Mouse (Mus musculus): Measurements from ENCODE around the gene Gm28551. TPM values are rescaled to one million over a fixed set of nuclear protein-coding genes. Genes with fewer than 3 reads are reported as not detected.
"Not testable (repeated sequence)": the region's sequence is repeated elsewhere in the genome, so short reads cannot be mapped to it uniquely, and the experiment has no call there.

Gm28551 gene
- polyA plus RNA-seq (2014; fragmentation: Nextera tagmentation; extraction: Ambion mirVana), result 0.82 and 2.0 TPM in 2 replicates

- H3K27me3 ChIP-seq (ENCODE audit: control insufficient read depth, insufficient read depth, low read length), result no peaks in the 10 kb centered on the region
- under 1% methylated on average over 43 of the region's 44 CpGs for WGBS
- peak within 1 kb of the TSS; percentile 79 for H3K4me3 ChIP-seq (ENCODE audit: low read depth, low read length)
- peak within 1 kb of the TSS; percentile 92 for H3K9ac ChIP-seq (ENCODE audit: low read length)
- peaks cover 8% of the 10 kb centered on the region; the same call in 1 of the 2 replicates for H3K36me3 ChIP-seq (ENCODE audit: control insufficient read depth, insufficient read depth, low read length)
- H3K9me3 ChIP-seq (ENCODE audit: control insufficient read depth, low read length), result no peaks in the 10 kb centered on the region
- peak within 1 kb of the TSS; percentile 44 for H3K4me2 ChIP-seq
- peak; percentile 99 for DNase-seq (ENCODE audit: low spot score, missing footprints)
- ATAC-seq (ENCODE audit: low FRiP score), result peak; percentile 100
- H3K4me1 ChIP-seq (ENCODE audit: control insufficient read depth, insufficient read depth, low read length), result peaks cover 5% of the 10 kb centered on the region; the same call in 1 of the 2 replicates
- H3K27ac ChIP-seq (ENCODE audit: low read depth, low read length), result 0 out of 2 replicates have a peak within 1 kb of the TSS, but pooled peaks have one; percentile 57
Measured at GRCm38 (mm10) chr1:53352327-53353261, at the start of gene Gm28551, which contains the start of the genes Asdurf and Asnsd1. Gene Gm28551 (minus strand): TSS chr1:53352667. Gene Asdurf (minus strand): TSS chr1:53352619. Gene Asnsd1 (minus strand): TSS chr1:53352752.

- ATAC-seq (ENCODE audit: low FRiP score); H3K4me1 ChIP-seq (ENCODE audit: control insufficient read depth, insufficient read depth, low read length); H3K27me3 ChIP-seq (ENCODE audit: control insufficient read depth, insufficient read depth, low read length); H3K4me3 ChIP-seq (ENCODE audit: low read depth, low read length); H3K4me2 ChIP-seq; H3K36me3 ChIP-seq (ENCODE audit: control insufficient read depth, insufficient read depth, low read length); DNase-seq (ENCODE audit: low spot score, missing footprints); H3K27ac ChIP-seq (ENCODE audit: low read depth, low read length); H3K9me3 ChIP-seq (ENCODE audit: control insufficient read depth, low read length); H3K9ac ChIP-seq (ENCODE audit: low read length): not testable (repeated sequence)
- 34% methylated on average over 21 of the region's 21 CpGs for WGBS
Measured at GRCm38 (mm10) chr1:53393936-53394760, 41.7 kb upstream of the Gm28551 start.

- Histone ChIP-seq H3K4me2 (no peak overlapping the region), H3K9me3 (ENCODE audit: control insufficient read depth, low read length) (no peaks in the 10 kb centered on the region), H3K9ac (ENCODE audit: low read length) (no peak overlapping the region), H3K36me3 (ENCODE audit: control insufficient read depth, insufficient read depth, low read length) (no peaks in the 10 kb centered on the region), H3K4me1 (ENCODE audit: control insufficient read depth, insufficient read depth, low read length) (no peaks in the 10 kb centered on the region), H3K27me3 (ENCODE audit: control insufficient read depth, insufficient read depth, low read length) (no peaks in the 10 kb centered on the region), H3K4me3 (ENCODE audit: low read depth, low read length) (no peak overlapping the region), H3K27ac (ENCODE audit: low read depth, low read length) (no peak overlapping the region)
- ATAC-seq (ENCODE audit: low FRiP score) (no peak), DNase-seq (ENCODE audit: low spot score, missing footprints) (no peak)
- WGBS, result 91% methylated on average over 9 of the region's 14 CpGs
Measured at GRCm38 (mm10) chr1:53388762-53389161, 36.3 kb upstream of the Gm28551 start.

GRCm38 (mm10) chr1:53384085-53384688, 31.7 kb upstream of the Gm28551 start:
- no peaks in the 10 kb centered on the region for H3K27me3 ChIP-seq (ENCODE audit: control insufficient read depth, insufficient read depth, low read length)
- 76% methylated on average over 6 of the region's 6 CpGs for WGBS
- H3K36me3 ChIP-seq (ENCODE audit: control insufficient read depth, insufficient read depth, low read length), result no peaks in the 10 kb centered on the region
- no peak overlapping the region for H3K4me3 ChIP-seq (ENCODE audit: low read depth, low read length)
- H3K27ac ChIP-seq (ENCODE audit: low read depth, low read length), result no peak overlapping the region
- H3K9ac ChIP-seq (ENCODE audit: low read length), result no peak overlapping the region
- DNase-seq (ENCODE audit: low spot score, missing footprints), result no peak
- H3K4me1 ChIP-seq (ENCODE audit: control insufficient read depth, insufficient read depth, low read length), result no peaks in the 10 kb centered on the region
- H3K4me2 ChIP-seq, result no peak overlapping the region
- no peak for ATAC-seq (ENCODE audit: low FRiP score)
- no peaks in the 10 kb centered on the region for H3K9me3 ChIP-seq (ENCODE audit: control insufficient read depth, low read length)

- Histone ChIP-seq H3K4me2 (no peak overlapping the region), H3K4me1 (ENCODE audit: control insufficient read depth, insufficient read depth, low read length) (no peaks in the 10 kb centered on the region), H3K36me3 (ENCODE audit: control insufficient read depth, insufficient read depth, low read length) (no peaks in the 10 kb centered on the region), H3K9me3 (ENCODE audit: control insufficient read depth, low read length) (no peaks in the 10 kb centered on the region), H3K4me3 (ENCODE audit: low read depth, low read length) (no peak overlapping the region), H3K9ac (ENCODE audit: low read length) (no peak overlapping the region), H3K27me3 (ENCODE audit: control insufficient read depth, insufficient read depth, low read length) (no peaks in the 10 kb centered on the region), H3K27ac (ENCODE audit: low read depth, low read length) (no peak overlapping the region)
- no peak for DNase-seq (ENCODE audit: low spot score, missing footprints)
- no peak for ATAC-seq (ENCODE audit: low FRiP score)
- 74% methylated on average over 3 of the region's 3 CpGs for WGBS
Measured at GRCm38 (mm10) chr1:53377731-53378130, 25.3 kb upstream of the Gm28551 start.

- H3K4me3 ChIP-seq (ENCODE audit: low read depth, low read length); H3K4me1 ChIP-seq (ENCODE audit: control insufficient read depth, insufficient read depth, low read length); H3K36me3 ChIP-seq (ENCODE audit: control insufficient read depth, insufficient read depth, low read length); H3K9me3 ChIP-seq (ENCODE audit: control insufficient read depth, low read length); H3K27me3 ChIP-seq (ENCODE audit: control insufficient read depth, insufficient read depth, low read length); DNase-seq (ENCODE audit: low spot score, missing footprints); H3K9ac ChIP-seq (ENCODE audit: low read length); ATAC-seq (ENCODE audit: low FRiP score); H3K4me2 ChIP-seq; H3K27ac ChIP-seq (ENCODE audit: low read depth, low read length): not testable (repeated sequence)
- WGBS, result 81% methylated on average over 2 of the region's 2 CpGs
Measured at GRCm38 (mm10) chr1:53375965-53376364, 23.5 kb upstream of the Gm28551 start.

GRCm38 (mm10) chr1:53358988-53359387, 6.5 kb upstream of the Gm28551 start:
- ATAC-seq (ENCODE audit: low FRiP score) (no peak), DNase-seq (ENCODE audit: low spot score, missing footprints) (no peak)
- Histone ChIP-seq H3K27ac (ENCODE audit: low read depth, low read length) (no peak overlapping the region), H3K36me3 (ENCODE audit: control insufficient read depth, insufficient read depth, low read length) (no peaks in the 10 kb centered on the region), H3K9me3 (ENCODE audit: control insufficient read depth, low read length) (no peaks in the 10 kb centered on the region), H3K27me3 (ENCODE audit: control insufficient read depth, insufficient read depth, low read length) (no peaks in the 10 kb centered on the region), H3K4me3 (ENCODE audit: low read depth, low read length) (no peak overlapping the region), H3K9ac (ENCODE audit: low read length) (no peak overlapping the region), H3K4me2 (no peak overlapping the region), H3K4me1 (ENCODE audit: control insufficient read depth, insufficient read depth, low read length) (no peaks in the 10 kb centered on the region)

GRCm38 (mm10) chr1:53341071-53341470, 11.4 kb downstream of the Gm28551 start:
- Histone ChIP-seq H3K4me3 (ENCODE audit: low read depth, low read length) (no peak overlapping the region), H3K9me3 (ENCODE audit: control insufficient read depth, low read length) (no peaks in the 10 kb centered on the region; the same call in 1 of the 2 replicates), H3K36me3 (ENCODE audit: control insufficient read depth, insufficient read depth, low read length) (peaks cover 15% of the 10 kb centered on the region), H3K9ac (ENCODE audit: low read length) (no peak overlapping the region), H3K4me1 (ENCODE audit: control insufficient read depth, insufficient read depth, low read length) (no peaks in the 10 kb centered on the region), H3K4me2 (no peak overlapping the region), H3K27me3 (ENCODE audit: control insufficient read depth, insufficient read depth, low read length) (no peaks in the 10 kb centered on the region), H3K27ac (ENCODE audit: low read depth, low read length) (no peak overlapping the region)
- DNase-seq (ENCODE audit: low spot score, missing footprints) (no peak), ATAC-seq (ENCODE audit: low FRiP score) (no peak)
- WGBS, result 98% methylated on average over 2 of the region's 2 CpGs

Data from midbrain, embryonic 11.5 days (tissue).